Mouse (Mus musculus): ENCODE data around the gene Mpped2. TPM values are rescaled to one million over a fixed set of nuclear protein-coding genes. Genes with fewer than 3 reads are reported as not detected.
A peak's percentile ranks its signal among the peaks of the same experiment; 100 is the strongest.

Mpped2 gene
- polyA plus RNA-seq, 1 experiment from 2014 or later, result 20.2 TPM

- H3K4me3 ChIP-seq (ENCODE audit: low read length), result no peak overlapping the region
- no peaks in the 10 kb centered on the region for H3K9me3 ChIP-seq (ENCODE audit: control insufficient read depth, low read length)
- 53% methylated on average over 4 of the region's 4 CpGs for WGBS
- H3K4me1 ChIP-seq (ENCODE audit: control insufficient read depth, insufficient read depth, low read length), result no peaks in the 10 kb centered on the region
- H3K27me3 ChIP-seq (replicated peaks; ENCODE audit: control insufficient read depth, insufficient read depth, low read length), result no peaks in the 10 kb centered on the region
- no peak overlapping the region for H3K27ac ChIP-seq (ENCODE audit: low read length)
- no peak overlapping the region for H3K4me2 ChIP-seq (ENCODE audit: low read depth, low read length)
- H3K36me3 ChIP-seq (ENCODE audit: control insufficient read depth, insufficient read depth, low read length), result no peaks in the 10 kb centered on the region
- ATAC-seq, result no peak
- H3K9ac ChIP-seq (ENCODE audit: low read depth, low read length), result no peak overlapping the region
Measured at GRCm38 (mm10) chr2:106798824-106799223, 105.8 kb downstream of the Mpped2 start.

GRCm38 (mm10) chr2:106815898-106816297 is 122.8 kb downstream of the Mpped2 start:
- 91% methylated on average over 3 of the region's 3 CpGs for WGBS
- Histone ChIP-seq H3K4me3 (ENCODE audit: low read length) (no peak overlapping the region), H3K9ac (ENCODE audit: low read depth, low read length) (no peak overlapping the region), H3K4me1 (ENCODE audit: control insufficient read depth, insufficient read depth, low read length) (no peaks in the 10 kb centered on the region), H3K9me3 (ENCODE audit: control insufficient read depth, low read length) (no peaks in the 10 kb centered on the region), H3K27ac (ENCODE audit: low read length) (no peak overlapping the region), H3K4me2 (ENCODE audit: low read depth, low read length) (no peak overlapping the region), H3K36me3 (ENCODE audit: control insufficient read depth, insufficient read depth, low read length) (no peaks in the 10 kb centered on the region), H3K27me3 (replicated peaks; ENCODE audit: control insufficient read depth, insufficient read depth, low read length) (no peaks in the 10 kb centered on the region)
- no peak for ATAC-seq

GRCm38 (mm10) chr2:106821292-106821691 is 128.2 kb downstream of the Mpped2 start:
- no peak overlapping the region for H3K9ac ChIP-seq (ENCODE audit: low read depth, low read length)
- no peak overlapping the region for H3K4me2 ChIP-seq (ENCODE audit: low read depth, low read length)
- no peaks in the 10 kb centered on the region for H3K27me3 ChIP-seq (replicated peaks; ENCODE audit: control insufficient read depth, insufficient read depth, low read length)
- H3K27ac ChIP-seq (ENCODE audit: low read length), result no peak overlapping the region
- H3K4me1 ChIP-seq (ENCODE audit: control insufficient read depth, insufficient read depth, low read length), result no peaks in the 10 kb centered on the region
- ATAC-seq, result no peak
- H3K36me3 ChIP-seq (ENCODE audit: control insufficient read depth, insufficient read depth, low read length), result no peaks in the 10 kb centered on the region
- no peaks in the 10 kb centered on the region for H3K9me3 ChIP-seq (ENCODE audit: control insufficient read depth, low read length)
- no peak overlapping the region for H3K4me3 ChIP-seq (ENCODE audit: low read length)
- 63% methylated on average over 8 of the region's 8 CpGs for WGBS

DNA sequence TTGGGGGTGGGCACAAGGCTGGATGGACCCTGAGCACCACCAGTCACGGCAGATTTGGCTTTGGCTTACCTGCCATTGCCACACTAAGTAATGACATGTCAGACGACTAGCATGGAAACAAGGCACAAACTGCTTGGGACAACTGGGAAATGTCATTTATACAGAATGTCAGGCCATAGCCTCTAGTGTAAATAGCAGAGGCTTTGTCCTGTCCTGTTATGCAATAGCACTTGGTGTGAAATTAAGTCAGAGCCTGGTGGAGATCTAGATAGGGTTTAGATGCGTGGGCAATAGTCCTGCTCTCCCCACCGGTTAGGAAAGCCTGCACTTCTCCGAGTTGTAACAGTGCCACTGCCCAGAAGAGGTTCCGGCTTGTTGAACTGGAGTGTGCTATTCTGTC is 128.8 kb downstream of the Mpped2 start:
- H3K36me3 ChIP-seq (ENCODE audit: control insufficient read depth, insufficient read depth, low read length), result no peaks in the 10 kb centered on the region
- no peaks in the 10 kb centered on the region for H3K4me1 ChIP-seq (ENCODE audit: control insufficient read depth, insufficient read depth, low read length)
- no peak for ATAC-seq
- H3K9me3 ChIP-seq (ENCODE audit: control insufficient read depth, low read length), result no peaks in the 10 kb centered on the region
- no peaks in the 10 kb centered on the region for H3K27me3 ChIP-seq (replicated peaks; ENCODE audit: control insufficient read depth, insufficient read depth, low read length)
- H3K4me2 ChIP-seq (ENCODE audit: low read depth, low read length), result no peak overlapping the region
- no peak overlapping the region for H3K4me3 ChIP-seq (ENCODE audit: low read length)
- H3K27ac ChIP-seq (ENCODE audit: low read length), result peak overlapping the region; percentile 6; the same call in 1 of the 2 replicates
- H3K9ac ChIP-seq (ENCODE audit: low read depth, low read length), result no peak overlapping the region
- WGBS, result 48% methylated on average over 6 of the region's 6 CpGs

- Histone ChIP-seq H3K9ac (ENCODE audit: low read depth, low read length) (no peak overlapping the region), H3K27me3 (replicated peaks; ENCODE audit: control insufficient read depth, insufficient read depth, low read length) (no peaks in the 10 kb centered on the region), H3K27ac (ENCODE audit: low read length) (no peak overlapping the region), H3K4me1 (ENCODE audit: control insufficient read depth, insufficient read depth, low read length) (no peaks in the 10 kb centered on the region), H3K4me2 (ENCODE audit: low read depth, low read length) (no peak overlapping the region), H3K4me3 (ENCODE audit: low read length) (no peak overlapping the region), H3K9me3 (ENCODE audit: control insufficient read depth, low read length) (no peaks in the 10 kb centered on the region), H3K36me3 (ENCODE audit: control insufficient read depth, insufficient read depth, low read length) (no peaks in the 10 kb centered on the region)
- ATAC-seq, result peak; percentile 60; the same call in 1 of the 2 replicates
- WGBS, result 10% methylated on average over 5 of the region's 5 CpGs
Measured at GRCm38 (mm10) chr2:106822540-106822939, 129.5 kb downstream of the Mpped2 start.

- H3K27me3 ChIP-seq (replicated peaks; ENCODE audit: control insufficient read depth, insufficient read depth, low read length), result no peaks in the 10 kb centered on the region
- WGBS, result 43% methylated on average over 2 of the region's 2 CpGs
- ATAC-seq, result no peak
Measured at GRCm38 (mm10) chr2:106825461-106825860, 132.4 kb downstream of the Mpped2 start.

GRCm38 (mm10) chr2:106826023-106826422 is 133.0 kb downstream of the Mpped2 start:
- Histone ChIP-seq H3K27ac (ENCODE audit: low read length) (no peak overlapping the region), H3K36me3 (ENCODE audit: control insufficient read depth, insufficient read depth, low read length) (no peaks in the 10 kb centered on the region), H3K9ac (ENCODE audit: low read depth, low read length) (no peak overlapping the region), H3K4me2 (ENCODE audit: low read depth, low read length) (no peak overlapping the region), H3K9me3 (ENCODE audit: control insufficient read depth, low read length) (no peaks in the 10 kb centered on the region), H3K27me3 (replicated peaks; ENCODE audit: control insufficient read depth, insufficient read depth, low read length) (no peaks in the 10 kb centered on the region), H3K4me3 (ENCODE audit: low read length) (no peak overlapping the region), H3K4me1 (ENCODE audit: control insufficient read depth, insufficient read depth, low read length) (no peaks in the 10 kb centered on the region)
- ATAC-seq, result no peak
- WGBS, result 90% methylated on average over 1 of the region's 1 CpGs

More at GRCm38 (mm10) chr2:106825461-106825860, 132.4 kb downstream of the Mpped2 start:
- H3K36me3 ChIP-seq (ENCODE audit: control insufficient read depth, insufficient read depth, low read length), result no peaks in the 10 kb centered on the region
- no peak overlapping the region for H3K9ac ChIP-seq (ENCODE audit: low read depth, low read length)
- no peaks in the 10 kb centered on the region for H3K9me3 ChIP-seq (ENCODE audit: control insufficient read depth, low read length)
- H3K27ac ChIP-seq (ENCODE audit: low read length), result no peak overlapping the region
- no peak overlapping the region for H3K4me3 ChIP-seq (ENCODE audit: low read length)
- no peaks in the 10 kb centered on the region for H3K4me1 ChIP-seq (ENCODE audit: control insufficient read depth, insufficient read depth, low read length)
- H3K4me2 ChIP-seq (ENCODE audit: low read depth, low read length), result no peak overlapping the region

GRCm38 (mm10) chr2:106826806-106827205 is 133.7 kb downstream of the Mpped2 start:
- no peaks in the 10 kb centered on the region for H3K36me3 ChIP-seq (ENCODE audit: control insufficient read depth, insufficient read depth, low read length)

GRCm38 (mm10) chr2:106828573-106829310 is 135.7 kb downstream of the Mpped2 start:
- Histone ChIP-seq H3K36me3 (ENCODE audit: control insufficient read depth, insufficient read depth, low read length) (no peaks in the 10 kb centered on the region), H3K27me3 (replicated peaks; ENCODE audit: control insufficient read depth, insufficient read depth, low read length) (no peaks in the 10 kb centered on the region), H3K4me3 (ENCODE audit: low read length) (no peak overlapping the region), H3K4me2 (ENCODE audit: low read depth, low read length) (no peak overlapping the region), H3K9ac (ENCODE audit: low read depth, low read length) (no peak overlapping the region), H3K4me1 (ENCODE audit: control insufficient read depth, insufficient read depth, low read length) (no peaks in the 10 kb centered on the region), H3K27ac (ENCODE audit: low read length) (no peak overlapping the region), H3K9me3 (ENCODE audit: control insufficient read depth, low read length) (no peaks in the 10 kb centered on the region)
- WGBS, result 56% methylated on average over 12 of the region's 12 CpGs
- ATAC-seq, result no peak

More at GRCm38 (mm10) chr2:106826806-106827205, 133.7 kb downstream of the Mpped2 start:
- Histone ChIP-seq H3K27ac (ENCODE audit: low read length) (no peak overlapping the region), H3K4me3 (ENCODE audit: low read length) (no peak overlapping the region), H3K9ac (ENCODE audit: low read depth, low read length) (no peak overlapping the region), H3K27me3 (replicated peaks; ENCODE audit: control insufficient read depth, insufficient read depth, low read length) (no peaks in the 10 kb centered on the region), H3K9me3 (ENCODE audit: control insufficient read depth, low read length) (no peaks in the 10 kb centered on the region), H3K4me2 (ENCODE audit: low read depth, low read length) (no peak overlapping the region), H3K4me1 (ENCODE audit: control insufficient read depth, insufficient read depth, low read length) (no peaks in the 10 kb centered on the region)
- no peak for ATAC-seq
- WGBS, result 79% methylated on average over 4 of the region's 4 CpGs

GRCm38 (mm10) chr2:106829420-106829819 is 136.4 kb downstream of the Mpped2 start:
- WGBS, result 63% methylated on average over 4 of the region's 4 CpGs
- Histone ChIP-seq H3K27me3 (replicated peaks; ENCODE audit: control insufficient read depth, insufficient read depth, low read length) (no peaks in the 10 kb centered on the region), H3K4me3 (ENCODE audit: low read length) (no peak overlapping the region), H3K9me3 (ENCODE audit: control insufficient read depth, low read length) (no peaks in the 10 kb centered on the region), H3K4me1 (ENCODE audit: control insufficient read depth, insufficient read depth, low read length) (no peaks in the 10 kb centered on the region), H3K36me3 (ENCODE audit: control insufficient read depth, insufficient read depth, low read length) (no peaks in the 10 kb centered on the region), H3K4me2 (ENCODE audit: low read depth, low read length) (no peak overlapping the region), H3K9ac (ENCODE audit: low read depth, low read length) (no peak overlapping the region), H3K27ac (ENCODE audit: low read length) (no peak overlapping the region)
- no peak for ATAC-seq

All from intestine, embryonic 16.5 days (tissue).